Mouse (Mus musculus) embryonic facial prominence, embryonic 15.5 days (tissue): ENCODE data around the gene Bptf. TPM values are rescaled to one million over a fixed set of nuclear protein-coding genes. Genes with fewer than 3 reads are reported as not detected.
"Not testable (repeated sequence)": the region's sequence is repeated elsewhere in the genome, so short reads cannot be mapped to it uniquely, and the experiment has no call there.

ENCODE experiments used
- ATAC-seq: fragments of 200-750 bp; cut with Nextera tagmentation; 2 replicates; pipeline ENCODE4 v1.8.0; 2017; ENCODE audit warnings: low read depth, moderate TSS enrichment; ENCODE audit not compliant: insufficient number of reproducible peaks, low FRiP score, low TSS enrichment
- H3K27ac ChIP-seq: fragments of 300-500 bp; sonication (generic); replicated peaks from 2 replicates; pipeline ENCODE4 v1.5.1; 2015; ENCODE audit warnings: mild to moderate bottlenecking, inconsistent platforms
- H3K27me3 ChIP-seq: fragments of 300-500 bp; sonication (generic); 2 replicates; pipeline ENCODE4 v1.6.1; 2015; ENCODE audit warnings: inconsistent platforms
- H3K36me3 ChIP-seq: fragments of 300-500 bp; sonication (generic); 2 replicates; pipeline ENCODE4 v1.6.1; 2015; ENCODE audit warnings: mild to moderate bottlenecking, inconsistent platforms
- H3K4me1 ChIP-seq: fragments of 300-500 bp; sonication (generic); 2 replicates; pipeline ENCODE4 v1.6.1; 2015; ENCODE audit warnings: inconsistent platforms
- H3K4me2 ChIP-seq: fragments of 300-500 bp; sonication (generic); replicated peaks from 2 replicates; pipeline ENCODE4 v1.6.1; 2015; ENCODE audit warnings: mild to moderate bottlenecking, inconsistent platforms
- H3K4me3 ChIP-seq: fragments of 300-500 bp; sonication (generic); replicated peaks from 2 replicates; pipeline ENCODE4 v1.5.1; 2015; ENCODE audit warnings: mild to moderate bottlenecking, inconsistent platforms
- H3K9ac ChIP-seq: fragments of 300-500 bp; sonication (generic); 2 replicates; pipeline ENCODE4 v1.6.1; 2015; ENCODE audit warnings: inconsistent platforms
- H3K9me3 ChIP-seq: fragments of 300-500 bp; sonication (generic); replicated peaks from 2 replicates; pipeline ENCODE4 v1.6.1; 2016; ENCODE audit warnings: inconsistent platforms
- WGBS: fragments of 180-500 bp; shearing (Covaris S2); methylation state at CpG from one replicate; pipeline ENCODE4 v1.1.7; 2015; 5-methylcytosine and 5-hydroxymethylcytosine counted together
- polyA plus RNA-seq: library from polyadenylated mRNA; unstranded; fragments of >200 nt; fragmentation: Nextera tagmentation; extraction: Ambion mirVana; gene quantifications from 2 replicates; pipeline ENCODE4 v1.2.1, GENCODE M21; 2015

Gene Bptf
- polyA plus RNA-seq, 1 experiment from 2014 or later: 29.5 TPM

GRCm38 (mm10) chr11:107015535-107016187, 116.3 kb downstream of the Bptf start:
- WGBS: 76% methylated on average over 11 of the region's 11 CpGs
- not testable (repeated sequence) for H3K4me2 ChIP-seq, ATAC-seq, H3K27ac ChIP-seq, H3K27me3 ChIP-seq, H3K9me3 ChIP-seq, H3K36me3 ChIP-seq, H3K4me3 ChIP-seq, H3K9ac ChIP-seq, H3K4me1 ChIP-seq

GRCm38 (mm10) chr11:107014597-107015309, 117.2 kb downstream of the Bptf start:
- H3K9ac ChIP-seq: no peak overlapping the region
- H3K4me2 ChIP-seq: no peak overlapping the region
- no peak overlapping the region for H3K4me3 ChIP-seq
- H3K27ac ChIP-seq: no peak overlapping the region
- no peaks in the 10 kb centered on the region for H3K9me3 ChIP-seq
- ATAC-seq: no peak
- no peaks in the 10 kb centered on the region for H3K27me3 ChIP-seq
- H3K4me1 ChIP-seq: peaks cover 9% of the 10 kb centered on the region
- 40% methylated on average over 14 of the region's 14 CpGs for WGBS
- no peaks in the 10 kb centered on the region for H3K36me3 ChIP-seq

GRCm38 (mm10) chr11:107014020-107014585, 117.8 kb downstream of the Bptf start:
- WGBS: 72% methylated on average over 11 of the region's 11 CpGs
- Histone ChIP-seq H3K4me2 (no peak overlapping the region), H3K9ac (no peak overlapping the region), H3K4me3 (no peak overlapping the region), H3K4me1 (peaks cover 9% of the 10 kb centered on the region), H3K9me3 (no peaks in the 10 kb centered on the region), H3K27me3 (no peaks in the 10 kb centered on the region), H3K27ac (no peak overlapping the region), H3K36me3 (no peaks in the 10 kb centered on the region)
- no peak for ATAC-seq

GRCm38 (mm10) chr11:107012324-107013017, 119.5 kb downstream of the Bptf start:
- Histone ChIP-seq H3K4me1 (peaks cover 9% of the 10 kb centered on the region), H3K27ac (peak overlapping the region; percentile 98), H3K9me3 (no peaks in the 10 kb centered on the region), H3K4me3 (peak overlapping the region; percentile 60), H3K36me3 (no peaks in the 10 kb centered on the region), H3K4me2 (peak overlapping the region; percentile 53), H3K27me3 (no peaks in the 10 kb centered on the region), H3K9ac (peak overlapping the region; percentile 67)
- under 1% methylated on average over 37 of the region's 37 CpGs for WGBS
- ATAC-seq: peak; percentile 92

GRCm38 (mm10) chr11:107011669-107012323, 120.1 kb downstream of the Bptf start:
- peak overlapping the region; percentile 53 for H3K4me2 ChIP-seq
- 21% methylated on average over 18 of the region's 18 CpGs for WGBS
- no peaks in the 10 kb centered on the region for H3K9me3 ChIP-seq
- H3K4me3 ChIP-seq: peak overlapping the region; percentile 60
- peak overlapping the region; percentile 98 for H3K27ac ChIP-seq
- H3K36me3 ChIP-seq: no peaks in the 10 kb centered on the region
- H3K4me1 ChIP-seq: peaks cover 9% of the 10 kb centered on the region
- H3K9ac ChIP-seq: peak overlapping the region; percentile 67
- ATAC-seq: no peak
- no peaks in the 10 kb centered on the region for H3K27me3 ChIP-seq

GRCm38 (mm10) chr11:107011171-107011570, 120.8 kb downstream of the Bptf start:
- H3K27ac ChIP-seq: 0 out of 2 replicates have a peak overlapping the region, but pooled peaks have one; percentile 98
- H3K4me2 ChIP-seq: 0 out of 2 replicates have a peak overlapping the region, but pooled peaks have one; percentile 53
- no peak overlapping the region for H3K4me3 ChIP-seq
- H3K4me1 ChIP-seq: peaks cover 9% of the 10 kb centered on the region
- H3K36me3 ChIP-seq: no peaks in the 10 kb centered on the region
- no peaks in the 10 kb centered on the region for H3K9me3 ChIP-seq
- H3K9ac ChIP-seq: no peak overlapping the region
- WGBS: 72% methylated on average over 7 of the region's 7 CpGs
- no peak for ATAC-seq
- no peaks in the 10 kb centered on the region for H3K27me3 ChIP-seq

- no peak overlapping the region for H3K9ac ChIP-seq
- H3K9me3 ChIP-seq: no peaks in the 10 kb centered on the region
- no peak for ATAC-seq
- H3K4me2 ChIP-seq: no peak overlapping the region
- no peak overlapping the region for H3K27ac ChIP-seq
- no peaks in the 10 kb centered on the region for H3K36me3 ChIP-seq
- peaks cover 9% of the 10 kb centered on the region for H3K4me1 ChIP-seq
- 94% methylated on average over 3 of the region's 3 CpGs for WGBS
- no peaks in the 10 kb centered on the region for H3K27me3 ChIP-seq
- H3K4me3 ChIP-seq: no peak overlapping the region
Observed at GRCm38 (mm10) chr11:107010447-107010846, 121.5 kb downstream of the Bptf start.

GRCm38 (mm10) chr11:107005538-107005937, 126.4 kb downstream of the Bptf start:
- Histone ChIP-seq H3K9ac (no peak overlapping the region), H3K9me3 (no peaks in the 10 kb centered on the region), H3K4me2 (no peak overlapping the region), H3K27ac (no peak overlapping the region), H3K4me3 (no peak overlapping the region), H3K36me3 (no peaks in the 10 kb centered on the region), H3K4me1 (no peaks in the 10 kb centered on the region), H3K27me3 (no peaks in the 10 kb centered on the region)
- 77% methylated on average over 1 of the region's 1 CpGs for WGBS
- ATAC-seq: no peak

- H3K9me3 ChIP-seq: no peaks in the 10 kb centered on the region
- no peak overlapping the region for H3K9ac ChIP-seq
- ATAC-seq: no peak
- H3K4me3 ChIP-seq: no peak overlapping the region
- 0 out of 2 replicates have a peak, but pooled peaks cover 8% of the 10 kb centered on the region for H3K4me1 ChIP-seq
- H3K4me2 ChIP-seq: no peak overlapping the region
- no peaks in the 10 kb centered on the region for H3K27me3 ChIP-seq
- 37% methylated on average over 8 of the region's 8 CpGs for WGBS
- no peaks in the 10 kb centered on the region for H3K36me3 ChIP-seq
- no peak overlapping the region for H3K27ac ChIP-seq
Observed at GRCm38 (mm10) chr11:107001760-107002675, 129.9 kb downstream of the Bptf start.

- Histone ChIP-seq H3K9ac (peak overlapping the region; percentile 59), H3K27ac (peak overlapping the region; percentile 74), H3K4me1 (0 out of 2 replicates have a peak, but pooled peaks cover 8% of the 10 kb centered on the region), H3K4me2 (peak overlapping the region; percentile 57), H3K9me3 (no peaks in the 10 kb centered on the region), H3K27me3 (no peaks in the 10 kb centered on the region), H3K36me3 (peaks cover 13% of the 10 kb centered on the region), H3K4me3 (peak overlapping the region; percentile 90)
- no peak for ATAC-seq
- WGBS: 81% methylated on average over 9 of the region's 9 CpGs
Observed at GRCm38 (mm10) chr11:106999949-107000513, 131.9 kb downstream of the Bptf start.
